Mouse (Mus musculus) lung, postnatal 0 days (tissue): ENCODE measurements around the gene Cant1.

Experiments used
- CTCF ChIP-seq: IDR thresholded peaks from 2 replicates; pipeline ENCODE4 v1.5.1; 2016; ENCODE audit warnings: antibody characterized with exemption, mild to moderate bottlenecking
- EP300 ChIP-seq: IDR thresholded peaks from 2 replicates; pipeline ENCODE4 v1.6.1; 2016; ENCODE audit warnings: antibody characterized with exemption, mild to moderate bottlenecking, control low read depth

DNA sequence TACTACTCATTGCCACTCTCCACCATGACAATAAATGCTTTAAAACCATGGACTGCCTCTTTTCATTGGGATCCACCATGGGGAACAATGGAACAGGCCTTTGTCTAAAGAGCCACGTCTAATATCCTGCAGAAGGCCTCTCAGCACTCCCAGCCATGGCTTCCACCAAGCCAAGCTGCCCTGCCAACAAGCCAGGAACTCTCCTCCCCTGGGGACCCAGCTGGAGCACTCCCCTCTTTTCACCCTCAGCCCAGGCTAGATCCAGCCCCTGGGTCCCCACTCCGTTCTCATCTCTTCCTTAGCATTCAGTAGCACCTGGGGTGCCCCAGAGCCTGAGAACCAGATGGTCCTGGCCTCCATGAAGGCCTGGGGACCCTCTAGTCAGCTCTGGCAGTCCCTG, 34.1 kb upstream of the Cant1 start:
- no peak for TF ChIP-seq CTCF
- no peak for TF ChIP-seq EP300
